Mouse (Mus musculus) midbrain, embryonic 13.5 days (tissue): ENCODE data around the gene Jsrp1. TPM values are rescaled to one million over a fixed set of nuclear protein-coding genes. Genes with fewer than 3 reads are reported as not detected.
"Not testable (repeated sequence)": the region's sequence is repeated elsewhere in the genome, so short reads cannot be mapped to it uniquely, and the experiment has no call there.

Source experiments
- ATAC-seq: fragments of 200-750 bp; cut with Nextera tagmentation; 2 replicates; pipeline ENCODE4 v1.8.0; 2017; ENCODE audit warnings: mild to moderate bottlenecking, moderate TSS enrichment, moderate library complexity
- H3K27ac ChIP-seq: fragments of 300-500 bp; sonication (generic); 2 replicates; pipeline ENCODE4 v1.5.1; 2015; ENCODE audit warnings: inconsistent platforms, mild to moderate bottlenecking, moderate library complexity
- H3K27me3 ChIP-seq: fragments of 300-500 bp; sonication (generic); 2 replicates; pipeline ENCODE4 v1.6.1; 2015; ENCODE audit warnings: mild to moderate bottlenecking, inconsistent platforms
- H3K36me3 ChIP-seq: fragments of 300-500 bp; sonication (generic); 2 replicates; pipeline ENCODE4 v1.6.1; 2015; ENCODE audit warnings: mild to moderate bottlenecking, inconsistent platforms
- H3K4me1 ChIP-seq: fragments of 300-500 bp; sonication (generic); replicated peaks from 2 replicates; pipeline ENCODE4 v1.6.1; 2015; ENCODE audit warnings: inconsistent platforms
- H3K4me2 ChIP-seq: fragments of 300-500 bp; sonication (generic); replicated peaks from 2 replicates; pipeline ENCODE4 v1.6.1; 2015; ENCODE audit warnings: moderate library complexity, mild to moderate bottlenecking, inconsistent platforms
- H3K4me3 ChIP-seq: fragments of 300-500 bp; sonication (generic); replicated peaks from 2 replicates; pipeline ENCODE4 v1.5.1; 2015; ENCODE audit warnings: mild to moderate bottlenecking, inconsistent platforms
- H3K9ac ChIP-seq: fragments of 300-500 bp; sonication (generic); replicated peaks from 2 replicates; pipeline ENCODE4 v1.6.1; 2015; ENCODE audit warnings: mild to moderate bottlenecking, inconsistent platforms
- H3K9me3 ChIP-seq: fragments of 300-500 bp; sonication (generic); 2 replicates; pipeline ENCODE4 v1.6.1; 2016; ENCODE audit warnings: mild to moderate bottlenecking, inconsistent platforms
- WGBS: fragments of 180-500 bp; shearing (Covaris S2); methylation state at CpG from one replicate; pipeline ENCODE4 v1.1.7; 2015; 5-methylcytosine and 5-hydroxymethylcytosine counted together
- polyA plus RNA-seq: library from polyadenylated mRNA; unstranded; fragments of >200 nt; fragmentation: Nextera tagmentation; extraction: Ambion mirVana; gene quantifications from 2 replicates; pipeline ENCODE4 v1.2.1, GENCODE M21; 2015

Jsrp1 gene
- polyA plus RNA-seq, 1 experiment from 2014 or later: 0.28 TPM

DNA sequence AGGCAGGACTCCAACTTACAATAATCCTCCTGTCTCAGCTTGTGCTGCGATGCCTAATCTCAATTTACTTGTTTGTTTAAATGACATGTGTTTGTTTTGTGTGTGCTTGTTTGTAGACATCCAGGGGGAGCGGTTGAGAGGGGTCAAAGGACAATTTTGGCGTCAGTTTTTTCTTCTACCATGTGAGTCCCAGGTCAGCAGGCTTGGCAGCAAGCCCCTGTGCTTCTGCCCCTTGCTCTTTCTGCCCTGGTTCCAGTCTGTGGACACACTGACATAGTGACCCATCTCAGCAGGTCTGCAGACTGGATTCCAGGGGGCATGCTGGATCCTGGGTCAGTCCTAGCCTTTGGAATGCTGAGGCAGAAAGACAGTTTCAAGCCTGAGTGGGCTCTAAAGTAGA, 6.1 kb upstream of the Jsrp1 start:
- Histone ChIP-seq H3K36me3 (no peaks in the 10 kb centered on the region), H3K9me3 (no peaks in the 10 kb centered on the region), H3K4me2 (no peak overlapping the region), H3K27me3 (no peaks in the 10 kb centered on the region), H3K9ac (no peak overlapping the region), H3K4me3 (no peak overlapping the region), H3K4me1 (no peaks in the 10 kb centered on the region), H3K27ac (no peak overlapping the region)
- WGBS: 53% methylated on average over 3 of the region's 3 CpGs
- no peak for ATAC-seq

DNA sequence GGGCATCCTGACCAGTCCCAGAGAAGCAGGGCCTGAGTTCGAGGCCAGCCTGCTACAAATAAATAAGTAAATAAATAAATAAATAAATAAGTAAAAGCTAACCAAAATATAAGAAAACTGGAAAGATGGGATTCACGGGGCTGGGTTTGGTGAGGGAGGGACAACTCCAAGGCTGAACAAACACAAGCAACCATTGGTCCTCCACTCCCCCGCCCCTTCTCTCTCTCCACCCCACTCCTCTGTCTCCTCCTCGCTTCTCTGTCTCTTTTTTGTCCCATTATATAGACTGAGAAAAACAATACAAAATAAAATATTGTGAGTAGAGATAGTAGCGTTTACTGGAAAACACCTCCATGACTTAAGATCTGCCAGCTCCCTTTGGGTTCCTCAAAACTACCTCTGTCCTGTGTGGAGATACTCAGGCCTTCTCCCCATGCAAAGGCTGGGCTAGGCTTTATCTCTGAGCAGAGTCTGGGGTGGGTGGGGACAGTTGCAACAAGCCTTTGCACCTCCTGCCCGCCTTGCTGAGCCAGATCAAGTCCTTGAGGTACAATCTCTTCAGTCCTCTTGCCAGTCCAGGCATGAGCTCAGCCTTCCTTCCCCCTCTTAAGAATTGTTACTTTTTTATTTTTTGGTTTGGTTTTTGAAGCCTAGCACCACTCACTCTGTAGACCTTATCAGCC, 5.4 kb upstream of the Jsrp1 start:
- no peaks in the 10 kb centered on the region for H3K27me3 ChIP-seq
- WGBS: 56% methylated on average over 6 of the region's 6 CpGs
- no peak overlapping the region for H3K9ac ChIP-seq
- H3K9me3 ChIP-seq: no peaks in the 10 kb centered on the region
- no peaks in the 10 kb centered on the region for H3K4me1 ChIP-seq
- H3K36me3 ChIP-seq: no peaks in the 10 kb centered on the region
- no peak overlapping the region for H3K27ac ChIP-seq
- H3K4me3 ChIP-seq: no peak overlapping the region
- no peak for ATAC-seq
- H3K4me2 ChIP-seq: no peak overlapping the region

DNA sequence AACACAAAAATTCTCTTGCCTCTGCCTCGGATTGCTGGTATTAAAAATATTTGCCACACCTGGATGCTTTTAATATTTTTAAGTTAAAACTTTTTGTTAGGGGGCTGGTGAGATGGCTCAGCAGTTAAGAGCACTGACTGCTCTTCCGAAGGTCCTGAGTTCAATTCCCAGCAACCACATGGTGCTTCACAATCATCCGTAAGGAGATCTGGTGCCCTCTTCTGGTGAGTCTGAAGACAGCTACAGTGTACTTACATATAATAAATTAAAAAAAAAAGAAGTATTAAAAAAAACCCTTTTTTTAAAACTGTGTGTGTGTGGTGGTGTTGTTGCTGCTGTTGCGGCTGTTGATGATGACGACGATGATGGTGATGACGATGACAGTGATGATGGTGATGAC, 4.7 kb upstream of the Jsrp1 start:
- not testable (repeated sequence) for H3K36me3 ChIP-seq, H3K9me3 ChIP-seq, H3K27me3 ChIP-seq, ATAC-seq, H3K4me1 ChIP-seq, H3K9ac ChIP-seq, H3K4me3 ChIP-seq, H3K27ac ChIP-seq, H3K4me2 ChIP-seq
- 81% methylated on average over 7 of the region's 7 CpGs for WGBS

- no peak overlapping the region for H3K4me3 ChIP-seq
- H3K4me2 ChIP-seq: no peak overlapping the region
- ATAC-seq: no peak
- H3K9me3 ChIP-seq: no peaks in the 10 kb centered on the region
- 78% methylated on average over 2 of the region's 2 CpGs for WGBS
- no peak overlapping the region for H3K9ac ChIP-seq
- H3K4me1 ChIP-seq: no peaks in the 10 kb centered on the region
- H3K27ac ChIP-seq: no peak overlapping the region
- H3K36me3 ChIP-seq: no peaks in the 10 kb centered on the region
- peaks cover 5% of the 10 kb centered on the region; the same call in 1 of the 2 replicates for H3K27me3 ChIP-seq
Measured at GRCm38 (mm10) chr10:80817164-80817563, 3.9 kb upstream of the Jsrp1 start.

DNA sequence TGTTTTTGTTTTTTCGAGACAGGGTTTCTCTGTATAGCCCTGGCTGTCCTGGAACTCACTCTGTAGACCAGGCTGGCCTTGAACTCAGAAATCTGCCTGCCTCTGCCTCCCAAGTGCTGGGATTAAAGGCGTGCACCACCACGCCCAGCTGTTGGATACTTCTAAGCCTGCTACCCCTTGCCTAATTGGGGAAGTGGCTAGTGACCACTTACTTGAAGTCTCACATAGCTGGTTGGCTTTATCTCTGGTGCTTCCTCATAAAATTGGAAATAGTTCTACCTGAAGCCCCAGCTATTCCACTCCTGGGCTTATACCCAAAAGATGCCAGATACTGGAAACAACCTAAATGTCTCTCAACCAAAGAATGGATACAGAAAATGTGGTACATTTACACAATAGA, 3.0 kb upstream of the Jsrp1 start:
- not testable (repeated sequence) for H3K4me2 ChIP-seq, H3K27me3 ChIP-seq

GRCm38 (mm10) chr10:80814800-80815199, 1.5 kb upstream of the Jsrp1 start:
- WGBS: 72% methylated on average over 7 of the region's 7 CpGs
- Histone ChIP-seq H3K9ac (no peak overlapping the region), H3K36me3 (no peaks in the 10 kb centered on the region), H3K4me3 (no peak overlapping the region), H3K9me3 (no peaks in the 10 kb centered on the region), H3K4me1 (peaks cover 7% of the 10 kb centered on the region), H3K4me2 (no peak overlapping the region), H3K27ac (no peak overlapping the region), H3K27me3 (peaks cover 20% of the 10 kb centered on the region)
- ATAC-seq: no peak

More for the DNA sequence above, 3.0 kb upstream of the Jsrp1 start:
- not testable (repeated sequence) for ATAC-seq, H3K36me3 ChIP-seq, H3K4me3 ChIP-seq, H3K27ac ChIP-seq, H3K9ac ChIP-seq, H3K4me1 ChIP-seq, H3K9me3 ChIP-seq
- 87% methylated on average over 3 of the region's 3 CpGs for WGBS

- no peak for ATAC-seq
- H3K36me3 ChIP-seq: no peaks in the 10 kb centered on the region
Measured at GRCm38 (mm10) chr10:80812391-80813041, 782 bp downstream of the Jsrp1 start.

DNA sequence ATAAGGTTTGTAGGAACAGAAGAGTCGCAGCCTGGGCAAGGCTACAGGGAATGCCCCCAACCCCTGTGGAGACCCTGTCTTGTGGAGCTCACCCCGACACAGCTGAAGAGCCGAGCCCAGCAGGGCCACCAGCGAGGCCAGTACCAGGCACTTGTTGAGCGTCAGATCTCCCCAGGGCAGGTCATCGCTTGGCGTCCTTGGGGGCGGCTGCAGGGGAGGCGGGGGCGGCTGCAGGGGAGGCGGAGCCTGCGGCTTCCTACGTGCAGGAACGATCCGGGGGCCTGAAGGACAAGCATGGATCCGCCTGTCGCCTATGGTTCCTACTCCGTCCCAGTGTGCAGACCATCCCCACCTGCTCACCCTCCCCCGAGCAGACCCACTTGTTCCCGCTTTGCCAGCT, 3.2 kb downstream of the Jsrp1 start:
- Histone ChIP-seq H3K4me3 (no peak overlapping the region), H3K27ac (no peak overlapping the region), H3K9ac (peak overlapping the region; percentile 28; the same call in 1 of the 2 replicates), H3K27me3 (peaks cover 52% of the 10 kb centered on the region), H3K4me1 (peaks cover 45% of the 10 kb centered on the region), H3K9me3 (no peaks in the 10 kb centered on the region), H3K4me2 (0 out of 2 replicates have a peak overlapping the region, but pooled peaks have one; percentile 12), H3K36me3 (peaks cover 4% of the 10 kb centered on the region)
- no peak for ATAC-seq
- WGBS: 7% methylated on average over 20 of the region's 20 CpGs

More at GRCm38 (mm10) chr10:80812391-80813041, 782 bp downstream of the Jsrp1 start:
- no peak overlapping the region for H3K9ac ChIP-seq
- H3K9me3 ChIP-seq: no peaks in the 10 kb centered on the region
- no peak overlapping the region for H3K4me2 ChIP-seq
- no peak overlapping the region for H3K4me3 ChIP-seq
- WGBS: 72% methylated on average over 5 of the region's 5 CpGs
- H3K27ac ChIP-seq: no peak overlapping the region
- H3K27me3 ChIP-seq: peaks cover 38% of the 10 kb centered on the region
- peaks cover 25% of the 10 kb centered on the region for H3K4me1 ChIP-seq

DNA sequence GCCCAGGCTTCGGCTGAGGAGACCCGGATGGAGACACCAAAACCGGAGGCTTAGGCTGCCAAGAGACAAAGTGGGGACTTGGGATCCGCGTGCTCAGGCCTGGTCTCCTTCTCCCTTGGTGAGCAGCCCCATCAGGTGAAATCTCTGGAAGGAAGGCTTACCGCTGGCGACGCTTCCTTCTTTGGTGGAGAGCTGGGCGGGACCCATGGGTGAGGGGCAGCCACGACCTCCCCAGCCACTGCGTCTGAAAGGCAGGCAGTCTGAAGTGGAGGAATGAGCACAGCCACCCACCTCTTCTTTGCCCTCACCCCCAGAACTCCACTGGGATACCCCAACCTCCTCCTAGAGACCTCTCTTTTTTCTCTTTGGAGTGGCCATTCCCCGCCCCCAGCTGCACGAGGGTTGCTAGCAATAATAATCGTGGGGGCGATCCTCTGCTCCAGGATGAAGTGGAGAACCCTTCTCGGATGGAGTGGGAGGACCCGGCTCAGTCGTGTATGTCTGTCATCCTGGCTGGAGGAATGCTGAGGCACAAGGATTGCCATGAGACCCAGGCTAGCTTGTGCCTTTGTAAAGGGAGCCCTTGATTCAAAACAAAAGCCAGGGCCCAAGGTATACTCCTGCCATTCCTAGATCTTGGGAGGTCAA, 4.2 kb downstream of the Jsrp1 start:
- Histone ChIP-seq H3K4me3 (peak overlapping the region; percentile 19), H3K4me2 (peak overlapping the region; percentile 38), H3K27ac (no peak overlapping the region), H3K27me3 (peaks cover 61% of the 10 kb centered on the region), H3K36me3 (peaks cover 14% of the 10 kb centered on the region), H3K9ac (peak overlapping the region; percentile 48), H3K4me1 (peaks cover 45% of the 10 kb centered on the region), H3K9me3 (no peaks in the 10 kb centered on the region)
- WGBS: 10% methylated on average over 18 of the region's 18 CpGs
- ATAC-seq: no peak

GRCm38 (mm10) chr10:80808099-80808984, 5.0 kb downstream of the Jsrp1 start:
- no peak for ATAC-seq

GRCm38 (mm10) chr10:80807057-80807627, 6.2 kb downstream of the Jsrp1 start:
- whole genome bisulfite sequencing: under 1% methylated on average over 55 of the region's 58 CpGs
- peak; percentile 86 for ATAC-seq
- H3K27me3 ChIP-seq: peaks cover 56% of the 10 kb centered on the region

More at GRCm38 (mm10) chr10:80808099-80808984, 5.0 kb downstream of the Jsrp1 start:
- peak overlapping the region; percentile 19 for H3K4me3 ChIP-seq
- H3K9me3 ChIP-seq: no peaks in the 10 kb centered on the region
- H3K27me3 ChIP-seq: peaks cover 61% of the 10 kb centered on the region
- peaks cover 45% of the 10 kb centered on the region for H3K4me1 ChIP-seq
- H3K36me3 ChIP-seq: peaks cover 21% of the 10 kb centered on the region
- peak overlapping the region; percentile 84 for H3K4me2 ChIP-seq
- H3K27ac ChIP-seq: no peak overlapping the region
- WGBS: 13% methylated on average over 40 of the region's 40 CpGs
- peak overlapping the region; percentile 48 for H3K9ac ChIP-seq

More at GRCm38 (mm10) chr10:80807057-80807627, 6.2 kb downstream of the Jsrp1 start:
- H3K36me3 ChIP-seq: peaks cover 33% of the 10 kb centered on the region
- H3K9ac ChIP-seq: peak overlapping the region; percentile 78
- H3K4me1 ChIP-seq: peaks cover 45% of the 10 kb centered on the region
- peak overlapping the region; percentile 84 for H3K4me2 ChIP-seq
- H3K9me3 ChIP-seq: no peaks in the 10 kb centered on the region
- peak overlapping the region; percentile 87 for H3K27ac ChIP-seq
- peak overlapping the region; percentile 46 for H3K4me3 ChIP-seq
